Mouse (Mus musculus) lung, embryonic 16.5 days (tissue): ENCODE data around the gene Wnk1. TPM values are rescaled to one million over a fixed set of nuclear protein-coding genes. Genes with fewer than 3 reads are reported as not detected.

Experiments
- ATAC-seq: fragments of 200-750 bp; cut with Nextera tagmentation; 2 replicates; pipeline ENCODE4 v1.8.0; 2017; ENCODE audit warnings: low read depth, mild to moderate bottlenecking, moderate library complexity
- H3K27ac ChIP-seq: fragments of 300-500 bp; sonication (generic); 2 replicates; pipeline ENCODE4 v1.5.1; 2014; ENCODE audit warnings: mild to moderate bottlenecking, control low read depth, low read length
- H3K27me3 ChIP-seq: fragments of 300-500 bp; sonication (generic); 2 replicates; pipeline ENCODE4 v1.6.1; 2014; ENCODE audit warnings: low read depth, low read length, mixed read lengths; ENCODE audit not compliant: control insufficient read depth, insufficient read depth
- H3K36me3 ChIP-seq: fragments of 300-500 bp; sonication (generic); 2 replicates; pipeline ENCODE4 v1.6.1; 2014; ENCODE audit warnings: low read length; ENCODE audit not compliant: control insufficient read depth, insufficient read depth
- H3K4me1 ChIP-seq: fragments of 300-500 bp; sonication (generic); replicated peaks from 2 replicates; pipeline ENCODE4 v1.6.1; 2014; ENCODE audit warnings: low read length, mixed read lengths; ENCODE audit not compliant: control insufficient read depth, insufficient read depth
- H3K4me2 ChIP-seq: fragments of 300-500 bp; sonication (generic); 2 replicates; pipeline ENCODE4 v1.6.1; 2014; ENCODE audit warnings: low read depth, low read length, control low read depth
- H3K4me3 ChIP-seq: fragments of 300-500 bp; sonication (generic); 2 replicates; pipeline ENCODE4 v1.5.1; 2014; ENCODE audit warnings: mild to moderate bottlenecking, low read length, control low read depth
- H3K9ac ChIP-seq: fragments of 300-500 bp; sonication (generic); 2 replicates; pipeline ENCODE4 v1.6.1; 2014; ENCODE audit warnings: low read length, control low read depth
- H3K9me3 ChIP-seq: fragments of 300-500 bp; sonication (generic); 2 replicates; pipeline ENCODE4 v1.6.1; 2016; ENCODE audit warnings: low read length; ENCODE audit not compliant: control insufficient read depth
- WGBS: fragments of 180-500 bp; shearing (Covaris S2); extraction: QIAGEN DNeasy Blood & Tissue Kit; methylation state at CpG from one replicate; pipeline ENCODE4 v1.1.7; 2014; 5-methylcytosine and 5-hydroxymethylcytosine counted together
- polyA plus RNA-seq: library from polyadenylated mRNA; unstranded; fragments of >200 nt; fragmentation: Nextera tagmentation; extraction: Ambion mirVana; gene quantifications from 2 replicates; pipeline ENCODE4 v1.2.1, GENCODE M21; 2015

Wnk1 gene
- polyA plus RNA-seq, 1 experiment from 2014 or later, result 50.2 TPM

- Histone ChIP-seq H3K27ac (no peak overlapping the region), H3K36me3 (no peaks in the 10 kb centered on the region), H3K9ac (no peak overlapping the region), H3K27me3 (no peaks in the 10 kb centered on the region), H3K4me3 (no peak overlapping the region), H3K4me1 (no peaks in the 10 kb centered on the region), H3K4me2 (no peak overlapping the region), H3K9me3 (no peaks in the 10 kb centered on the region)
- no peak for ATAC-seq
- 66% methylated on average over 6 of the region's 6 CpGs for WGBS
Measured at GRCm38 (mm10) chr6:120076619-120077450, 38.4 kb upstream of the Wnk1 start.

GRCm38 (mm10) chr6:120072630-120073029 is 34.2 kb upstream of the Wnk1 start:
- WGBS, result 69% methylated on average over 2 of the region's 2 CpGs
- Histone ChIP-seq H3K4me1 (no peaks in the 10 kb centered on the region), H3K36me3 (no peaks in the 10 kb centered on the region), H3K27me3 (no peaks in the 10 kb centered on the region), H3K9me3 (no peaks in the 10 kb centered on the region), H3K27ac (no peak overlapping the region), H3K9ac (no peak overlapping the region), H3K4me2 (no peak overlapping the region), H3K4me3 (no peak overlapping the region)
- ATAC-seq, result no peak

- Histone ChIP-seq H3K4me3 (no peak overlapping the region), H3K27me3 (no peaks in the 10 kb centered on the region), H3K9ac (no peak overlapping the region), H3K4me2 (no peak overlapping the region), H3K36me3 (no peaks in the 10 kb centered on the region), H3K4me1 (no peaks in the 10 kb centered on the region), H3K9me3 (no peaks in the 10 kb centered on the region), H3K27ac (no peak overlapping the region)
- 87% methylated on average over 3 of the region's 3 CpGs for WGBS
- no peak for ATAC-seq
Measured at GRCm38 (mm10) chr6:120069546-120069945, 31.1 kb upstream of the Wnk1 start.

- Histone ChIP-seq H3K4me3 (no peak overlapping the region), H3K4me2 (no peak overlapping the region), H3K27ac (no peak overlapping the region), H3K36me3 (no peaks in the 10 kb centered on the region), H3K4me1 (no peaks in the 10 kb centered on the region), H3K27me3 (no peaks in the 10 kb centered on the region), H3K9ac (no peak overlapping the region), H3K9me3 (no peaks in the 10 kb centered on the region)
- no peak for ATAC-seq
- WGBS, result 60% methylated on average over 6 of the region's 6 CpGs
Measured at GRCm38 (mm10) chr6:120065552-120066177, 27.2 kb upstream of the Wnk1 start.

GRCm38 (mm10) chr6:120064627-120065026 is 26.2 kb upstream of the Wnk1 start:
- Histone ChIP-seq H3K27me3 (no peaks in the 10 kb centered on the region), H3K27ac (no peak overlapping the region), H3K9me3 (no peaks in the 10 kb centered on the region), H3K4me1 (no peaks in the 10 kb centered on the region), H3K9ac (no peak overlapping the region), H3K4me3 (no peak overlapping the region), H3K36me3 (no peaks in the 10 kb centered on the region), H3K4me2 (no peak overlapping the region)
- 13% methylated on average over 2 of the region's 2 CpGs for WGBS
- no peak for ATAC-seq

- ATAC-seq, result no peak
- H3K4me1 ChIP-seq, result no peaks in the 10 kb centered on the region
- no peak overlapping the region for H3K9ac ChIP-seq
- no peaks in the 10 kb centered on the region for H3K9me3 ChIP-seq
- no peaks in the 10 kb centered on the region for H3K36me3 ChIP-seq
- no peaks in the 10 kb centered on the region for H3K27me3 ChIP-seq
- H3K4me2 ChIP-seq, result no peak overlapping the region
- 80% methylated on average over 5 of the region's 5 CpGs for WGBS
- H3K4me3 ChIP-seq, result no peak overlapping the region
- no peak overlapping the region for H3K27ac ChIP-seq
Measured at GRCm38 (mm10) chr6:120062934-120063333, 24.5 kb upstream of the Wnk1 start.

GRCm38 (mm10) chr6:120055666-120056540 is 17.4 kb upstream of the Wnk1 start:
- 48% methylated on average over 2 of the region's 2 CpGs for WGBS
- Histone ChIP-seq H3K9ac (no peak overlapping the region), H3K36me3 (no peaks in the 10 kb centered on the region), H3K4me1 (no peaks in the 10 kb centered on the region), H3K4me3 (no peak overlapping the region), H3K27me3 (no peaks in the 10 kb centered on the region), H3K4me2 (no peak overlapping the region), H3K9me3 (no peaks in the 10 kb centered on the region), H3K27ac (no peak overlapping the region)
- no peak for ATAC-seq

GRCm38 (mm10) chr6:120054412-120054811 is 15.9 kb upstream of the Wnk1 start:
- no peaks in the 10 kb centered on the region for H3K36me3 ChIP-seq
- no peak overlapping the region for H3K9ac ChIP-seq
- no peaks in the 10 kb centered on the region for H3K27me3 ChIP-seq
- H3K4me1 ChIP-seq, result no peaks in the 10 kb centered on the region
- H3K27ac ChIP-seq, result no peak overlapping the region
- 80% methylated on average over 6 of the region's 6 CpGs for WGBS
- no peak overlapping the region for H3K4me3 ChIP-seq
- no peak overlapping the region for H3K4me2 ChIP-seq
- H3K9me3 ChIP-seq, result no peaks in the 10 kb centered on the region
- ATAC-seq, result no peak

GRCm38 (mm10) chr6:120047705-120048292 is 9.3 kb upstream of the Wnk1 start:
- no peak overlapping the region for H3K27ac ChIP-seq
- H3K9me3 ChIP-seq, result no peaks in the 10 kb centered on the region
- no peak overlapping the region for H3K4me2 ChIP-seq
- H3K27me3 ChIP-seq, result no peaks in the 10 kb centered on the region
- 49% methylated on average over 7 of the region's 7 CpGs for WGBS
- H3K4me1 ChIP-seq, result no peaks in the 10 kb centered on the region
- no peak overlapping the region for H3K9ac ChIP-seq
- H3K36me3 ChIP-seq, result no peaks in the 10 kb centered on the region
- no peak overlapping the region for H3K4me3 ChIP-seq
- ATAC-seq, result no peak
